Mouse (Mus musculus) liver, embryonic 14.5 days (tissue): Measurements from ENCODE around the gene Tmsb15a.

ENCODE experiments used
- CTCF ChIP-seq: IDR thresholded peaks from 2 replicates; pipeline ENCODE4 v1.5.1; 2016; ENCODE audit warnings: antibody characterized with exemption, low read depth, control low read depth
- EP300 ChIP-seq: IDR thresholded peaks from 2 replicates; pipeline ENCODE4 v1.6.1; 2016; ENCODE audit warnings: antibody characterized with exemption, low read depth

DNA sequence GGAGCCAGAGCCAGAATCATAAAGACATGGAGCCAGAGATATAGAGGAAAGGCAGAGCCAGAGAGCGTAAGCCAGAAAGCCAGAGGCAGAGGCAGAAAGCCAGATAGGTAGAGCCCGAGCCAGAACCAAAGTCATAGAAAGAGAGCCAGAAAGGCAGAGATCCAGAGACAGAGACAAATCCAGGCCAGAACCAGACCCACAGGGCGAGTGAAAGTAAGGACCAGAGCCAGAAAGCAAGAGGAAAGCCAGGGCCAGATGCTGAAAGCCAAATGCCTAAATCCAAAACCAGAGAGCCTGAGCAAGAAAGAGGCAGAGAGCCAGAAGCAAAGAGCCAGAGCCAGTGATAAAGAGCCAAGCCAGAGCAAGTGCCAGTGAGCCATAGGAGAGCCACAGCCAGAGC is 37.3 kb downstream of the Tmsb15a start:
- no peak for TF ChIP-seq CTCF
- TF ChIP-seq EP300, result no peak
